Mouse (Mus musculus): ENCODE data around the gene Slc25a13. TPM values are rescaled to one million over a fixed set of nuclear protein-coding genes. Genes with fewer than 3 reads are reported as not detected.

Gene Slc25a13
- total RNA-seq, 2 experiments from 2014 or later = 1.6 to 2.1 TPM

DNA sequence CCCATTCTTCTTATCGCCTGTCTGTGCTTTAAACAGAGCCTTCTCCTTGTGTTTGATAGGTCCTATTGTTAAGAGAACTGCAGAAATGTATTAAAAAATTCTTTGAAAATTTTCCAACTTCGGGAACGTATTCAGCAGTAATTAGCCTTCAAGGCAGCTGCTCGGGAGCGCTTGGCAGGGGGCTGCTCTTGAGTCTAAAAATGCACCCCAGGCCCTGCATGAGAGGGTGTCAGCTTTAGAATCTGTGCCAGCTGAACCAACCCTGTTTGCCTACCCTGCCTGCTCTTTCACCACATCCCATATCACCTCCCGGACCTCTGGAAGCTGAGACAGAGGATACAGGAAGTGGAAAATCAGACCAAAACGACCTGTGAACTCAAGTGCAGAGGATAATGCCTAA lies 223.9 kb downstream of the Slc25a13 start:
- intact Hi-C loops (cut with DNase I) = loop anchor here (10.0 kb wide), 1 partner anchor 348 kb away; no protein-coding TSS in a partner anchor
- DNase-seq (ENCODE audit: low spot score in 2 of 2) = no peak

DNA sequence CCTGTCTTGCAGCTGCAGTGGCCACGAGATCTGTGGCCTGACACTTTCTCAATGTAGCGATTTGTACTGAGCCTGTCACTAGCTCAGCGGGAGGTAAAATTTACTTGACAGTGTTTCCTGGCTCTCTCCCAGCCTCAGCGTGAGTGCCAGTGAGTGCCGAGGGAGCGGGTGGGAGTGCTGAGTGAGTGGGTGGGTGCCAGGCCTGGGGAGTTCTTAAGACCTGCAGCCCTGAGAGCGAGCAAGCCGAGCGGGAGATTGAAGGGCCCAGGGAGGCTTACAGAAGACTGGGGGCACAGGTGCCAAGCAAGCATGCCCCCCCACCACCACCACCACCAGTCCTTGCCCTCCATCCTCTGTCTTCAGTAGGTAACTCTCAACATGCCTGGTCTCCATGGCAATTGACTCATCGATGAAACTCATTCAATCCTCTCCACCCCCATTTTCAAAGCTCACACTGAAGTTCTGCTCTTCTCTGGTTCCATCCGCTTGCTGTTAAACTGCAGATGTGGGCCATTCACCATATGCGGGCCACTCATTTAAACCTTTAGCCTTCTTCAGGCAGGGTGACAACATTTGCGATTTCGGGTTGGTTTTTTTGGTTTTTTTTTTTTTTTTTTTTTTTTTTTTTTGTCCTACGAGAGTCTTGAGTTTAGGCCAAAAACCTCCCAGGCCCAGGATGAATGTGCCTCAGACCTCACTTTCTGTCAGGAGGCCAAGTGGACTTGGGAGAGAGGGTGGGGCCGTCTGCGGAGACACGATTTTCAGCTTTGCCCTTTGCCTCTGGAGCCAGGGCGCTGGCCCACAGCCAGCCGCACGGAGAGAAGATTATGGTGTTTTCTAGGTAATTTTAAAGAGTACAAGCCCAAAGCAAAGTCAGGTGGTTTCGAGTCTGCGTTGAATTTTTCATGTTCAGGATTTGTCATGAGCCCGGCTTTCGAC lies 224.9 kb downstream of the Slc25a13 start:
- intact Hi-C loops (cut with DNase I) = loop anchor here (10.0 kb wide), 1 partner anchor 347 kb away; no protein-coding TSS in a partner anchor
- DNase-seq (ENCODE audit: low spot score in 2 of 2) = peak; percentile 46 to 83

DNA sequence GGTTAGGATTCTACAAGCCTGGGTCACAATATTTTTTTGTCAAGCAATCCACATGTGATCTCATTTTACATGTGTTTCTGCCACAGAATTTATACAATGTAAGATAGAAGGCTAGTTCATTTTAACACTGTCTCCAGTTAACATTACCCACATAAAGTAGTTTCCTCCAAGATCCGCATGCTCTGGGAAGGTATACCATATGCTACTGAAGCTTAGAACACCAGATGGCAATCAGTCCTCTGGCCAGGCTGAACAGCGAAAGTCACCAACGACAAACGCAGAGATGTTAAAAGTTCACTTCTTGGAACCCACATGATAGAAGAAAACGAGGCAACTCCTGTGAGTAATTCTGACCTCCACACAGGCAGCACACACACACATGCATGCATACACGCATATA lies 225.7 kb downstream of the Slc25a13 start:
- no peak for DNase-seq (ENCODE audit: low spot score in 2 of 2)
- intact Hi-C loops (cut with DNase I) = loop anchor here (10.0 kb wide), 1 partner anchor 346 kb away; no protein-coding TSS in a partner anchor
